Mouse (Mus musculus) stomach, embryonic 15.5 days (tissue): ENCODE data around the gene Prpf40b. TPM values are rescaled to one million over a fixed set of nuclear protein-coding genes. Genes with fewer than 3 reads are reported as not detected.

Experiments used
- ATAC-seq: fragments of 200-750 bp; cut with Nextera tagmentation; 2 replicates; pipeline ENCODE4 v1.8.0; 2017; ENCODE audit warnings: low read depth, moderate number of reproducible peaks, moderate TSS enrichment; ENCODE audit not compliant: insufficient read depth, low FRiP score
- H3K27ac ChIP-seq: fragments of 300-500 bp; sonication (generic); 2 replicates; pipeline ENCODE4 v1.5.1; 2015; ENCODE audit warnings: mild to moderate bottlenecking, inconsistent platforms
- H3K27me3 ChIP-seq: fragments of 300-500 bp; sonication (generic); replicated peaks from 2 replicates; pipeline ENCODE4 v1.6.1; 2015; ENCODE audit warnings: inconsistent platforms
- H3K36me3 ChIP-seq: fragments of 300-500 bp; sonication (generic); 2 replicates; pipeline ENCODE4 v1.6.1; 2015; ENCODE audit warnings: inconsistent platforms
- H3K4me1 ChIP-seq: fragments of 300-500 bp; sonication (generic); 2 replicates; pipeline ENCODE4 v1.6.1; 2015; ENCODE audit warnings: inconsistent platforms
- H3K4me2 ChIP-seq: fragments of 300-500 bp; sonication (generic); 2 replicates; pipeline ENCODE4 v1.6.1; 2015; ENCODE audit warnings: mild to moderate bottlenecking, inconsistent platforms
- H3K4me3 ChIP-seq: fragments of 300-500 bp; sonication (generic); replicated peaks from 2 replicates; pipeline ENCODE4 v1.5.1; 2015; ENCODE audit warnings: inconsistent platforms
- H3K9ac ChIP-seq: fragments of 300-500 bp; sonication (generic); 2 replicates; pipeline ENCODE4 v1.6.1; 2015; ENCODE audit warnings: inconsistent platforms
- H3K9me3 ChIP-seq: fragments of 300-500 bp; sonication (generic); 2 replicates; pipeline ENCODE4 v1.6.1; 2016; ENCODE audit warnings: inconsistent platforms
- whole genome bisulfite sequencing: fragments of 180-500 bp; shearing (Covaris S2); methylation state at CpG from one replicate; pipeline ENCODE4 v1.1.7; 2015; 5-methylcytosine and 5-hydroxymethylcytosine counted together
- polyA plus RNA-seq: library from polyadenylated mRNA; unstranded; fragments of >200 nt; fragmentation: Nextera tagmentation; extraction: Ambion mirVana; gene quantifications from 2 replicates; pipeline ENCODE4 v1.2.1, GENCODE M21; 2015

Prpf40b gene
- polyA plus RNA-seq, 1 experiment from 2014 or later: 46.3 TPM

- H3K4me2 ChIP-seq: no peak overlapping the region
- H3K27ac ChIP-seq: no peak overlapping the region
- ATAC-seq: no peak
- H3K9ac ChIP-seq: no peak overlapping the region
- H3K9me3 ChIP-seq: no peaks in the 10 kb centered on the region
- H3K27me3 ChIP-seq: no peaks in the 10 kb centered on the region
- no peaks in the 10 kb centered on the region for H3K4me1 ChIP-seq
- H3K36me3 ChIP-seq: no peaks in the 10 kb centered on the region
- no peak overlapping the region for H3K4me3 ChIP-seq
- 66% methylated on average over 6 of the region's 6 CpGs for WGBS
These were observed 60.8 kb downstream of the Prpf40b start for GRCm38 (mm10) chr15:99355660-99356059.

- ATAC-seq: no peak
- Histone ChIP-seq H3K9ac (no peak overlapping the region), H3K27ac (no peak overlapping the region), H3K4me3 (no peak overlapping the region), H3K27me3 (no peaks in the 10 kb centered on the region), H3K36me3 (no peaks in the 10 kb centered on the region), H3K4me2 (no peak overlapping the region), H3K9me3 (no peaks in the 10 kb centered on the region), H3K4me1 (no peaks in the 10 kb centered on the region)
- WGBS: 67% methylated on average over 6 of the region's 6 CpGs
These were observed 61.6 kb downstream of the Prpf40b start for GRCm38 (mm10) chr15:99356462-99356861.

- no peak overlapping the region for H3K4me2 ChIP-seq
- no peak for ATAC-seq
- no peak overlapping the region for H3K4me3 ChIP-seq
- H3K27me3 ChIP-seq: no peaks in the 10 kb centered on the region
- H3K9me3 ChIP-seq: no peaks in the 10 kb centered on the region
- WGBS: 70% methylated on average over 9 of the region's 9 CpGs
- H3K36me3 ChIP-seq: no peaks in the 10 kb centered on the region
- no peak overlapping the region for H3K9ac ChIP-seq
- H3K27ac ChIP-seq: no peak overlapping the region
- H3K4me1 ChIP-seq: peaks cover under 1% of the 10 kb centered on the region; the same call in 1 of the 2 replicates
These were observed 64.1 kb downstream of the Prpf40b start for GRCm38 (mm10) chr15:99358952-99359351.

GRCm38 (mm10) chr15:99364022-99364530 lies 69.2 kb downstream of the Prpf40b start:
- H3K4me2 ChIP-seq: no peak overlapping the region
- H3K36me3 ChIP-seq: no peaks in the 10 kb centered on the region
- no peak overlapping the region for H3K4me3 ChIP-seq
- ATAC-seq: no peak
- peaks cover 21% of the 10 kb centered on the region; the same call in 1 of the 2 replicates for H3K4me1 ChIP-seq
- H3K27me3 ChIP-seq: no peaks in the 10 kb centered on the region
- H3K27ac ChIP-seq: no peak overlapping the region
- 67% methylated on average over 7 of the region's 7 CpGs for WGBS
- no peaks in the 10 kb centered on the region for H3K9me3 ChIP-seq
- H3K9ac ChIP-seq: no peak overlapping the region

GRCm38 (mm10) chr15:99364921-99365320 lies 70.0 kb downstream of the Prpf40b start:
- Histone ChIP-seq H3K4me3 (no peak overlapping the region), H3K4me1 (peaks cover 21% of the 10 kb centered on the region; the same call in 1 of the 2 replicates), H3K9me3 (no peaks in the 10 kb centered on the region), H3K4me2 (no peak overlapping the region), H3K36me3 (no peaks in the 10 kb centered on the region), H3K27me3 (no peaks in the 10 kb centered on the region), H3K27ac (no peak overlapping the region), H3K9ac (no peak overlapping the region)
- WGBS: 64% methylated on average over 8 of the region's 8 CpGs
- no peak for ATAC-seq

Other genes with a start within 250 kb of the Prpf40b start
- gene Prph, start 239.9 kb upstream of the Prpf40b start, polyA plus RNA-seq: 33.5 and 38.7 TPM in 2 replicates
- 24.6 and 29.2 TPM in 2 replicates for gene Troap, start 220.5 kb upstream of the Prpf40b start, polyA plus RNA-seq
- 0.09 TPM in 1 of 2 replicates, not detected in the other for gene C1ql4, start 207.3 kb upstream of the Prpf40b start, polyA plus RNA-seq
- 18.6 and 23.0 TPM in 2 replicates for gene Dnajc22, start 201.9 kb upstream of the Prpf40b start, polyA plus RNA-seq
- 28.3 and 32.1 TPM in 2 replicates for gene Spats2, start 169.2 kb upstream of the Prpf40b start, polyA plus RNA-seq
- gene Kcnh3, start 70.2 kb upstream of the Prpf40b start, polyA plus RNA-seq: 0.77 and 1.2 TPM in 2 replicates
- gene Mcrs1, start 43.1 kb upstream of the Prpf40b start, polyA plus RNA-seq: 107 and 122 TPM in 2 replicates
- gene Fam186b, start 801 bp downstream of the Prpf40b start, polyA plus RNA-seq: 0.06 and 0.23 TPM in 2 replicates
- gene Fmnl3, start 75.4 kb downstream of the Prpf40b start, polyA plus RNA-seq: 18.2 and 21.3 TPM in 2 replicates
- 425 and 426 TPM in 2 replicates for gene Tmbim6, start 97.8 kb downstream of the Prpf40b start, polyA plus RNA-seq
- gene Nckap5l, start 162.7 kb downstream of the Prpf40b start, polyA plus RNA-seq: 4.8 and 6.8 TPM in 2 replicates
- 14.8 and 14.9 TPM in 2 replicates for gene Bcdin3d, start 179.6 kb downstream of the Prpf40b start, polyA plus RNA-seq
- 0.61 and 0.92 TPM in 2 replicates for gene Faim2, start 233.1 kb downstream of the Prpf40b start, polyA plus RNA-seq